Mouse (Mus musculus): ENCODE measurements around the gene A830005F24Rik. TPM values are rescaled to one million over a fixed set of nuclear protein-coding genes. Genes with fewer than 3 reads are reported as not detected.
"Not testable (repeated sequence)": the region's sequence is repeated elsewhere in the genome, so short reads cannot be mapped to it uniquely, and the experiment has no call there.

The A830005F24Rik gene
- polyA plus RNA-seq, 2 experiments = 0.35 to 0.43 TPM

DNA sequence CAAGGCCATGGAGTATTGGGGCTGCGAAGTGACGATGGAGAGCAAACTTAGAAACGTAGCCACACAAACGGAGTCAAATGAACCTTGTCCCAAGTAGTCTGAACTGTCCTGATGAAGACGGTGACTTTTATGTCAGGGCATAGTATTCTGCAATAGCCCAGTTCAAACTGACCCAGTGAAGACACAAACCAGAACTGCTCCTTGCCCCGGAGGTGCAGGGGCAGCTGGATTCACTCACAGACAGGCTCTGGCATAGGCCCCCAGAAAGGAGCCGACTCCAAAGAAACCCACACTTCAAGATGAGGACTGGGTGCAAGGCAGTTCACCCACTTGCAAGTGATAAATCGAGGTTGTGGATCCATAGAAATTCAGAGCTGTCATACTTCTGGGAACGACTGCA lies 4.7 kb upstream of the A830005F24Rik start:
- H3K9me3 ChIP-seq (ENCODE audit: control insufficient read depth, low read length) = no peaks in the 10 kb centered on the region
- WGBS (ENCODE audit: insufficient replicate concordance) = 75% methylated on average over 9 of the region's 9 CpGs
- ATAC-seq (ENCODE audit: insufficient read depth) = no peak
- H3K9ac ChIP-seq (replicated peaks) = no peak overlapping the region
- no peak overlapping the region for H3K4me3 ChIP-seq (ENCODE audit: insufficient read depth in 1 of 2, low read depth in 2 of 2, low read length in 2 of 2)
- no peak overlapping the region for H3K4me2 ChIP-seq (ENCODE audit: low read depth)
- DNase-seq (ENCODE audit: low read depth in 3 of 3, low spot score in 3 of 3) = no peak
- H3K27me3 ChIP-seq (ENCODE audit: control insufficient read depth, insufficient read depth, low read length) = no peaks in the 10 kb centered on the region
- H3K4me1 ChIP-seq (replicated peaks; ENCODE audit: control insufficient read depth in 2 of 2, insufficient read depth in 2 of 2, low read length in 1 of 2) = peaks cover 0 to 5% of the 10 kb centered on the region in 2 experiments; a peak in 2 of 4 replicates
- H3K36me3 ChIP-seq (replicated peaks; ENCODE audit: control insufficient read depth, insufficient read depth, low read depth) = no peaks in the 10 kb centered on the region
- H3K27ac ChIP-seq = no peak overlapping the region
- TF ChIP-seq CTCF (IDR thresholded peaks at IDR 0.05; ENCODE audit: low read depth) = no peak
- TF ChIP-seq EP300 (IDR thresholded peaks at IDR 0.05; ENCODE audit: low read depth) = no peak

- no peak overlapping the region for H3K9ac ChIP-seq (replicated peaks)
- H3K4me2 ChIP-seq (ENCODE audit: low read depth) = no peak overlapping the region
- DNase-seq (ENCODE audit: low read depth in 3 of 3, low spot score in 3 of 3) (no peak), ATAC-seq (ENCODE audit: insufficient read depth) (no peak)
- WGBS (ENCODE audit: insufficient replicate concordance) = 59% methylated on average over 4 of the region's 4 CpGs
- no peaks in the 10 kb centered on the region for H3K27me3 ChIP-seq (ENCODE audit: control insufficient read depth, insufficient read depth, low read length)
- TF ChIP-seq CTCF (IDR thresholded peaks at IDR 0.05; ENCODE audit: low read depth) (no peak), EP300 (IDR thresholded peaks at IDR 0.05; ENCODE audit: low read depth) (no peak)
- no peaks in the 10 kb centered on the region for H3K9me3 ChIP-seq (ENCODE audit: control insufficient read depth, low read length)
- no peak overlapping the region for H3K4me3 ChIP-seq (ENCODE audit: insufficient read depth in 1 of 2, low read depth in 2 of 2, low read length in 2 of 2)
- no peaks in the 10 kb centered on the region for H3K36me3 ChIP-seq (replicated peaks; ENCODE audit: control insufficient read depth, insufficient read depth, low read depth)
- H3K4me1 ChIP-seq (replicated peaks; ENCODE audit: control insufficient read depth in 2 of 2, insufficient read depth in 2 of 2, low read length in 1 of 2) = peaks cover 2 to 5% of the 10 kb centered on the region in 2 experiments; a peak in 2 of 4 replicates
- H3K27ac ChIP-seq = no peak overlapping the region
Observed at GRCm38 (mm10) chr13:48515861-48516260, 2.5 kb downstream of the A830005F24Rik start.

- not testable (repeated sequence) for H3K27ac ChIP-seq; H3K27me3 ChIP-seq (ENCODE audit: control insufficient read depth, insufficient read depth, low read length); H3K9ac ChIP-seq (replicated peaks); H3K36me3 ChIP-seq (replicated peaks; ENCODE audit: control insufficient read depth, insufficient read depth, low read depth); DNase-seq (ENCODE audit: low read depth in 3 of 3, low spot score in 3 of 3); H3K9me3 ChIP-seq (ENCODE audit: control insufficient read depth, low read length); ATAC-seq (ENCODE audit: insufficient read depth); H3K4me3 ChIP-seq (ENCODE audit: insufficient read depth in 1 of 2, low read depth in 2 of 2, low read length in 2 of 2); H3K4me2 ChIP-seq (ENCODE audit: low read depth); H3K4me1 ChIP-seq (replicated peaks; ENCODE audit: control insufficient read depth in 2 of 2, insufficient read depth in 2 of 2, low read length in 1 of 2)
Observed at GRCm38 (mm10) chr13:48519122-48519521, 5.8 kb downstream of the A830005F24Rik start.

GRCm38 (mm10) chr13:48525745-48526144 lies 12.4 kb downstream of the A830005F24Rik start:
- Histone ChIP-seq H3K27ac (no peak overlapping the region), H3K4me3 (ENCODE audit: insufficient read depth in 1 of 2, low read depth in 2 of 2, low read length in 2 of 2) (no peak overlapping the region), H3K36me3 (replicated peaks; ENCODE audit: control insufficient read depth, insufficient read depth, low read depth) (no peaks in the 10 kb centered on the region), H3K4me1 (replicated peaks; ENCODE audit: control insufficient read depth in 2 of 2, insufficient read depth in 2 of 2, low read length in 1 of 2) (no peaks in the 10 kb centered on the region), H3K4me2 (ENCODE audit: low read depth) (no peak overlapping the region), H3K9me3 (ENCODE audit: control insufficient read depth, low read length) (no peaks in the 10 kb centered on the region), H3K9ac (replicated peaks) (no peak overlapping the region), H3K27me3 (ENCODE audit: control insufficient read depth, insufficient read depth, low read length) (no peaks in the 10 kb centered on the region)
- DNase-seq (ENCODE audit: low read depth in 3 of 3, low spot score in 3 of 3) = no peak
- ATAC-seq (ENCODE audit: insufficient read depth) = no peak
- 31% methylated on average over 5 of the region's 5 CpGs for WGBS (ENCODE audit: insufficient replicate concordance)
- TF ChIP-seq CTCF (IDR thresholded peaks at IDR 0.05; ENCODE audit: low read depth) (no peak), EP300 (IDR thresholded peaks at IDR 0.05; ENCODE audit: low read depth) (no peak)

GRCm38 (mm10) chr13:48528123-48528871 lies 14.9 kb downstream of the A830005F24Rik start:
- Histone ChIP-seq H3K36me3 (replicated peaks; ENCODE audit: control insufficient read depth, insufficient read depth, low read depth) (no peaks in the 10 kb centered on the region), H3K9me3 (ENCODE audit: control insufficient read depth, low read length) (no peaks in the 10 kb centered on the region), H3K9ac (replicated peaks) (no peak overlapping the region), H3K27me3 (ENCODE audit: control insufficient read depth, insufficient read depth, low read length) (no peaks in the 10 kb centered on the region), H3K4me1 (replicated peaks; ENCODE audit: control insufficient read depth in 2 of 2, insufficient read depth in 2 of 2, low read length in 1 of 2) (no peaks in the 10 kb centered on the region), H3K4me3 (ENCODE audit: insufficient read depth in 1 of 2, low read depth in 2 of 2, low read length in 2 of 2) (no peak overlapping the region), H3K4me2 (ENCODE audit: low read depth) (no peak overlapping the region), H3K27ac (no peak overlapping the region)
- WGBS (ENCODE audit: insufficient replicate concordance) = 51% methylated on average over 15 of the region's 15 CpGs
- peak; percentile 46 to 63 (median 51) for DNase-seq (ENCODE audit: low read depth in 3 of 3, low spot score in 3 of 3)
- TF ChIP-seq CTCF (IDR thresholded peaks at IDR 0.05; ENCODE audit: low read depth) = peak; percentile 87
- TF ChIP-seq EP300 (IDR thresholded peaks at IDR 0.05; ENCODE audit: low read depth) = no peak
- no peak for ATAC-seq (ENCODE audit: insufficient read depth)

Data from liver, embryonic 14.5 days (tissue).